Mouse (Mus musculus): Measurements from ENCODE around the gene Dgcr6.

DNA sequence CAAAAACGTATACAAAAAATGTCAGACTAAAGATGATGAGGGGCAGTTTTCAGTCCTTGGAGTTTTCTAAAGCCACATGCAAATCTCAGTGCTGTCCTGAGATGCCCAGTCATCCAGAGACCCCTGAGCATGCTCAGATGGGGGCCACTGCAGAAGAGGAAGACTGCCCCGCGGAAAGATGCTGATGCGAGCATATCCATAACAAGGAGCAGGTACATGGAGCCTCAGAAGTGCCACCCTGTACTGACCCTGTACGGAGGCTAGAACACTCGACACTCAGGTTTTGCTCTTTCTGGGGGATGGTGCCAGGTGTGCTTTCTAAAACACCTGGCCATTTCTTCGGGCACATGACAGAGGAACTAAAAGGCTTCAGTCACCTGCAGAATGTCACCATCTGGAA is 338 bp upstream of the Dgcr6 start:
- TF ChIP-seq CTCF (conservative IDR thresholded peaks at IDR 0.05; ENCODE audit: low read length) (no peak), NANOG (IDR thresholded peaks at IDR 0.05; ENCODE audit: borderline replicate concordance, low read length) (no peak)
